Mouse (Mus musculus): ENCODE results near the gene Mrpl28. TPM values are rescaled to one million over a fixed set of nuclear protein-coding genes. Genes with fewer than 3 reads are reported as not detected.
A peak's percentile ranks its signal among the peaks of the same experiment; 100 is the strongest.
"Not testable (repeated sequence)": the region's sequence is repeated elsewhere in the genome, so short reads cannot be mapped to it uniquely, and the experiment has no call there.

Mrpl28 gene
- polyA plus RNA-seq, 1 experiment, result 145 TPM

DNA sequence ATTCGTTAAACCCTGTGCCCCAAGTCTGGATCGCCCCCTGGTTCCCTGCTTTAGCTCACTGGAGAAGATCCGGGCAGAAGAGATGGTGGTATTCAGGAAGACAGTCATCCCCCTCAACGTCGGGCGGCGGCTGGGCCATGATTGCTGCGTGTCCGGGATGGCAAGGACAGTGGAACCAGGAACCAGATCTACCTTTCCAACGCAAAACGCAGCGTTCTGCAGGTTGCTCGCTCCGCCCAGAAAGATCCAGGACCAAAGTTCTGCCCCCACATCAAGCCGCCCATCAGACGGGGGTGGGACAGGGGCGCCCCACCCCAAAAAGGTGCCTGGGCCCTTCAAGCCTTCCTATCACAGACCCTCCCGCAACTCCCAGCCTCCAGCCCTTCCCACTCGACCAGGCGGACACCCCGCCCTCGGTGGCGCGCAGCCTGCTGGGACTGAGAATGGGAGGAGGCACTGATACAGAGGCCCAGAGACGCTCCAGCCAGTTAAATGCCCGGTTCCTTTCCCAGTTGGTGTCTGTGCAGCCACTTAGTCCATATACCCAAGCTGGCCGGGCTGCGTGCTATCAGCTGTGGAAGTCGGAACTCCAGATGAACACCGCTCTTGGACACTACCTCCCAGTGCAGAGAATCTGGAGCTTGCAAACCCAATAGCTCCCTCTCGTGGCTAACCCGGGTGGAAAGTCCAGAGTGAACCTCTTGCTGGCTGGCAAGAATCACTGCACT lies 33.2 kb upstream of the Mrpl28 start, which contains the start of gene Decr2:
Decr2 (minus strand) TSS at position 433 of the 728 bp plus-strand sequence.
- no peaks in the 10 kb centered on the region for H3K36me3 ChIP-seq (ENCODE audit: control insufficient read depth, insufficient read depth)

DNA sequence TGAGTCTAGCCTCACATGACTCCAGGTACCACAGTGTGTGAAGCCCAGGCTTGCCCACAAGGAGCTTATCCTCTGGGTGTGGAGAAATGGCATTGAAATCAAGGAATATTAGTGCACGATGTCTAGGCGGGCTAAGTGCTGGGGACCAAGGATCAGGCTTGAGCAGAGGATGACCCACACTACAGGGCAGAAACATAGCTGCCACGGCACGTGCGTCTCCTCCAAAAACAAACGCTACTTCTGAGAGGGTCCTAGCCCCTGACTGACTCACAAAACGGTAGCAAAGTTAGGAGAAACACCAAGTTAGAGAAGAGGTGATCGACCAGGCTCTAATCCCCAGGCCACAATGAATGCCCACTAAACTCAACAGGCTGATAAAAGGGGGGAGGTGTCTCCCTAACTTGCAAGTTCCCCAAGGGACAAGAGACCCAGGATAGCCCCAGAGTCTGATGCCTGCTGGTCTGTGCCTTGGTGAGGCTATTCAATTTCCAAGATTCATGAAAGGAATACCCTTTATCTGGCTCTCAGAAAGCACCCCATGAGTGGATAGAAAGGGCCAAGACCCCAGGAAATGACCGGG lies 28.7 kb upstream of the Mrpl28 start:
- Histone ChIP-seq H3K36me3 (ENCODE audit: control insufficient read depth, insufficient read depth) (no peaks in the 10 kb centered on the region), H3K4me2 (ENCODE audit: low read depth) (peak overlapping the region; percentile 73), H3K79me2 (ENCODE audit: control insufficient read depth, insufficient read depth) (no peaks in the 10 kb centered on the region), H3K4me3 (peak overlapping the region; percentile 22), H3ac (ENCODE audit: control insufficient read depth, insufficient read length) (no peak overlapping the region), H3K27me3 (ENCODE audit: control insufficient read depth, insufficient read depth, insufficient read length) (no peaks in the 10 kb centered on the region)
- TF ChIP-seq REST (IDR thresholded peaks at IDR 0.05; ENCODE audit: insufficient read depth, insufficient read length) (no peak), POLR2A (IDR thresholded peaks at IDR 0.05; ENCODE audit: insufficient read length, low read depth) (no peak), CEBPB (IDR thresholded peaks at IDR 0.05; ENCODE audit: insufficient read depth, poor library complexity, severe bottlenecking) (no peak), TCF3 (IDR thresholded peaks at IDR 0.05; ENCODE audit: insufficient read length, low read depth) (no peak), USF1 (IDR thresholded peaks at IDR 0.05; ENCODE audit: low read depth) (no peak), TCF12 (IDR thresholded peaks at IDR 0.05; ENCODE audit: insufficient read depth, poor library complexity, severe bottlenecking) (no peak), MYOD1 (IDR thresholded peaks at IDR 0.05; ENCODE audit: control insufficient read depth in 1 of 3, insufficient read length in 2 of 3, low read depth in 2 of 3) (no peak), MYOG (IDR thresholded peaks at IDR 0.05; ENCODE audit: control insufficient read depth in 1 of 3, insufficient read depth in 1 of 3, insufficient read length in 2 of 3, low read depth in 2 of 3) (no peak), MAX (IDR thresholded peaks at IDR 0.05; ENCODE audit: low read depth) (no peak), E2F4 (IDR thresholded peaks at IDR 0.05; ENCODE audit: insufficient read depth) (no peak), SRF (IDR thresholded peaks at IDR 0.05; ENCODE audit: control insufficient read depth, insufficient read length, low read depth) (no peak), POLR2AphosphoS2 (IDR thresholded peaks at IDR 0.05; ENCODE audit: insufficient read length, low read depth) (no peak)

More for the DNA sequence above, 33.2 kb upstream of the Mrpl28 start, which contains the start of gene Decr2:
- Histone ChIP-seq H3K4me3 (peak within 1 kb of the TSS; percentile 43), H3K79me2 (ENCODE audit: control insufficient read depth, insufficient read depth) (no peaks in the 10 kb centered on the region), H3K27me3 (ENCODE audit: control insufficient read depth, insufficient read depth, insufficient read length) (no peaks in the 10 kb centered on the region), H3ac (ENCODE audit: control insufficient read depth, insufficient read length) (peak within 1 kb of the TSS; percentile 13), H3K4me2 (ENCODE audit: low read depth) (peak within 1 kb of the TSS; percentile 96)
- TF ChIP-seq USF1 (IDR thresholded peaks at IDR 0.05; ENCODE audit: low read depth) (no peak), POLR2AphosphoS2 (IDR thresholded peaks at IDR 0.05; ENCODE audit: insufficient read length, low read depth) (peak; percentile 38), POLR2A (IDR thresholded peaks at IDR 0.05; ENCODE audit: insufficient read length, low read depth) (peak; percentile 71), MYOD1 (IDR thresholded peaks at IDR 0.05; ENCODE audit: control insufficient read depth in 1 of 3, insufficient read length in 2 of 3, low read depth in 2 of 3) (no peak), E2F4 (IDR thresholded peaks at IDR 0.05; ENCODE audit: insufficient read depth) (no peak), TCF12 (IDR thresholded peaks at IDR 0.05; ENCODE audit: insufficient read depth, poor library complexity, severe bottlenecking) (no peak)

DNA sequence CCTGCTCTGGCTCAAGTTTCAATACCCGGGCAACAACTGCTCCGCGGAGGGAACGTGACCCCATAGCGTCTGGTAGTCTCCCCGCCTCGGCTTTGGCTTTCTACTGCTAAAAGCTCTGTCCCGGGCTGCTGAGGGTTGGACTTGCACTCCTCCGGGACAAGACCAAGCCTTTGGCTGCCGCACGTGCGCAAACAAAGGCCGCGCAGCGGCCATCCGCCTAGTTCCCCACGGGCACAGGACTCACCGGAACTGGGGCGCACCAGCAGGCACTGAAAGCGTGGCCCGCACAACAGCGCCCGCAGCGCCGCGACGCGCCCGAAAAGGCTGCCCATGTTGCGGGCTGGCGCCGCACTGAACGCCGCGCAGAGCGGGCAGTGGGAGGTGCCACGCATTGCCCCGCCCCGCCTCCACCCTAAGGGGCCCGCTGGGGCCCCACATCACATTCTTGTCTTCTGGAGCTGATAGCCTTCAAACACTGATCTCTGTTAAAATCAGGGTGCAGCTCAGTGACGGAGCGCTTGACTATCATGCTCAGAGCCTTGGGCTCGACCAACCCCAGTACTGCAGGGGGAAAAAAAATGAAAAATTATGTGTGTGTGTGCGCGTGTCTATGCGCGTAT lies 28.1 kb upstream of the Mrpl28 start, which contains the start of gene Nme4:
Nme4 (minus strand) TSS at position 482 of the 620 bp plus-strand sequence.
- Histone ChIP-seq H3ac (ENCODE audit: control insufficient read depth, insufficient read length) (no peak within 1 kb of the TSS), H3K79me2 (ENCODE audit: control insufficient read depth, insufficient read depth) (no peaks in the 10 kb centered on the region)
- TF ChIP-seq POLR2A (IDR thresholded peaks at IDR 0.05; ENCODE audit: insufficient read length, low read depth) (peak; percentile 88), POLR2AphosphoS2 (IDR thresholded peaks at IDR 0.05; ENCODE audit: insufficient read length, low read depth) (peak; percentile 75), E2F4 (IDR thresholded peaks at IDR 0.05; ENCODE audit: insufficient read depth) (no peak), USF1 (IDR thresholded peaks at IDR 0.05; ENCODE audit: low read depth) (no peak), MAX (IDR thresholded peaks at IDR 0.05; ENCODE audit: low read depth) (no peak), TCF3 (IDR thresholded peaks at IDR 0.05; ENCODE audit: insufficient read length, low read depth) (no peak), MYOG (IDR thresholded peaks at IDR 0.05; ENCODE audit: control insufficient read depth in 1 of 3, insufficient read depth in 1 of 3, insufficient read length in 2 of 3, low read depth in 2 of 3) (no peak), CEBPB (IDR thresholded peaks at IDR 0.05; ENCODE audit: insufficient read depth, poor library complexity, severe bottlenecking) (no peak)

DNA sequence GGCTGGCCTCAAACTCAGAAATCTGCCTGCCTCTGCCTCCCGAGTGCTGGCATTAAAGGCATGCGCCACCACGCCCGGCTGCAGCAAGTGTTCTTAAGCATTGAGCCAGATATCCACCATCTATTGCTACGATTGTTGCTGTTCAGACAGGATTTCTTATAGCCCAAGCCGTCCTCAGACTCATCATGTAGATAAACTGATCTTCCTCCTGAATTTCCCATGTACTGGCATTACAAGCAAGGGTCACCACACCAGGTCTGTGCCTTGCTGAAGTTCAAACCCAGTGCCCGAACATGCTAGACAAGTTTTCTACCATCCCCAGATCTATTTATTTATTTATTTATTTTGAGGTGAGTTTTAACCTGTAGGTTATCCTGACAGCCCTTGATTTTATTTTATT lies 24.8 kb upstream of the Mrpl28 start:
- H3K36me3 ChIP-seq (ENCODE audit: control insufficient read depth, insufficient read depth), result no peaks in the 10 kb centered on the region
- no peak overlapping the region for H3ac ChIP-seq (ENCODE audit: control insufficient read depth, insufficient read length)
- no peaks in the 10 kb centered on the region for H3K79me2 ChIP-seq (ENCODE audit: control insufficient read depth, insufficient read depth)
- H3K4me3 ChIP-seq, result no peak overlapping the region
- H3K27me3 ChIP-seq (ENCODE audit: control insufficient read depth, insufficient read depth, insufficient read length), result no peaks in the 10 kb centered on the region
- H3K4me2 ChIP-seq (ENCODE audit: low read depth), result no peak overlapping the region
- no peak for TF ChIP-seq TCF3 (IDR thresholded peaks at IDR 0.05; ENCODE audit: insufficient read length, low read depth)
- TF ChIP-seq CEBPB (IDR thresholded peaks at IDR 0.05; ENCODE audit: insufficient read depth, poor library complexity, severe bottlenecking), result no peak
- no peak for TF ChIP-seq TCF12 (IDR thresholded peaks at IDR 0.05; ENCODE audit: insufficient read depth, poor library complexity, severe bottlenecking)
- no peak for TF ChIP-seq USF1 (IDR thresholded peaks at IDR 0.05; ENCODE audit: low read depth)
- TF ChIP-seq MYOG (IDR thresholded peaks at IDR 0.05; ENCODE audit: control insufficient read depth in 1 of 3, insufficient read depth in 1 of 3, insufficient read length in 2 of 3, low read depth in 2 of 3), result no peak
- no peak for TF ChIP-seq E2F4 (IDR thresholded peaks at IDR 0.05; ENCODE audit: insufficient read depth)
- no peak for TF ChIP-seq REST (IDR thresholded peaks at IDR 0.05; ENCODE audit: insufficient read depth, insufficient read length)
- TF ChIP-seq POLR2AphosphoS2 (IDR thresholded peaks at IDR 0.05; ENCODE audit: insufficient read length, low read depth), result no peak

More for the DNA sequence above, 28.1 kb upstream of the Mrpl28 start, which contains the start of gene Nme4:
- H3K4me2 ChIP-seq (ENCODE audit: low read depth), result peak within 1 kb of the TSS; percentile 73
- no peaks in the 10 kb centered on the region for H3K27me3 ChIP-seq (ENCODE audit: control insufficient read depth, insufficient read depth, insufficient read length)
- no peaks in the 10 kb centered on the region for H3K36me3 ChIP-seq (ENCODE audit: control insufficient read depth, insufficient read depth)
- H3K4me3 ChIP-seq, result peak within 1 kb of the TSS; percentile 22

DNA sequence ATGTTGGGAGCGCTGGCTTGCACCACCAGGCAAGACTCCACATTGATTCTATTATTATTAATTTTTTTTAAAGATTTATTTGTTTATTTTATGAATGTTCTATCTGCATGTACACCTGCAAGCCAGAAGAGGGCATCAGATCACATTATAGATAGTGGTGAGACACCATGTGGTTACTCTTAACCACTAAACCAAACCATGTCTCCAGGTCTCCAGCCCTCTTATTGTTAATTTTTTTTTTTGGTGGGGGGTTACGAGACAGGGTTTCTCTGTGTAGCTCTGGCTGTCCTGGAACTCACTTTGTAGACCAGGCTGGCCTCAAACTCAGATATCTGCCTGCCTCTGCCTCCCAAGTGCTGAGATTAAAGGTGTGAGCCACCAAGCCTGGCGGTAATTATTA lies 24.0 kb upstream of the Mrpl28 start:
- not testable (repeated sequence) for H3ac ChIP-seq (ENCODE audit: control insufficient read depth, insufficient read length); H3K4me3 ChIP-seq; H3K4me2 ChIP-seq (ENCODE audit: low read depth); H3K36me3 ChIP-seq (ENCODE audit: control insufficient read depth, insufficient read depth); H3K79me2 ChIP-seq (ENCODE audit: control insufficient read depth, insufficient read depth); H3K27me3 ChIP-seq (ENCODE audit: control insufficient read depth, insufficient read depth, insufficient read length)

Measured in myocyte (in vitro differentiated cells).